Mouse (Mus musculus): ENCODE data around the gene Napepld. TPM values are rescaled to one million over a fixed set of nuclear protein-coding genes. Genes with fewer than 3 reads are reported as not detected.
"Not testable (repeated sequence)": the region's sequence is repeated elsewhere in the genome, so short reads cannot be mapped to it uniquely, and the experiment has no call there.

Gene Napepld
- polyA plus RNA-seq, 1 experiment from 2014 or later, result 8.8 TPM

- WGBS, result 17% methylated on average over 10 of the region's 10 CpGs
- no peaks in the 10 kb centered on the region for H3K36me3 ChIP-seq (ENCODE audit: control insufficient read depth, insufficient read depth, low read length)
- no peak overlapping the region for H3K27ac ChIP-seq (ENCODE audit: low read depth, low read length)
- ATAC-seq (ENCODE audit: insufficient read depth, low FRiP score, low TSS enrichment), result no peak
- no peaks in the 10 kb centered on the region for H3K9me3 ChIP-seq (ENCODE audit: control insufficient read depth, low read length)
- H3K9ac ChIP-seq (ENCODE audit: low read length), result no peak overlapping the region; the same call in 1 of the 2 replicates
- H3K4me1 ChIP-seq (ENCODE audit: control insufficient read depth, insufficient read depth, low read length), result 0 out of 2 replicates have a peak, but pooled peaks cover 2% of the 10 kb centered on the region
- no peak for DNase-seq (ENCODE audit: low spot score)
- no peaks in the 10 kb centered on the region for H3K27me3 ChIP-seq (ENCODE audit: control insufficient read depth, insufficient read depth, low read length)
- peak overlapping the region; percentile 70 for H3K4me3 ChIP-seq (ENCODE audit: low read depth, low read length)
- peak overlapping the region; percentile 52 for H3K4me2 ChIP-seq (ENCODE audit: low read depth)
Measured at GRCm38 (mm10) chr5:21700272-21700821, 849 bp downstream of the Napepld start.

GRCm38 (mm10) chr5:21699555-21699954, 1.6 kb downstream of the Napepld start:
- not testable (repeated sequence) for DNase-seq (ENCODE audit: low spot score); H3K4me3 ChIP-seq (ENCODE audit: low read depth, low read length)
- 94% methylated on average over 3 of the region's 3 CpGs for WGBS

DNA sequence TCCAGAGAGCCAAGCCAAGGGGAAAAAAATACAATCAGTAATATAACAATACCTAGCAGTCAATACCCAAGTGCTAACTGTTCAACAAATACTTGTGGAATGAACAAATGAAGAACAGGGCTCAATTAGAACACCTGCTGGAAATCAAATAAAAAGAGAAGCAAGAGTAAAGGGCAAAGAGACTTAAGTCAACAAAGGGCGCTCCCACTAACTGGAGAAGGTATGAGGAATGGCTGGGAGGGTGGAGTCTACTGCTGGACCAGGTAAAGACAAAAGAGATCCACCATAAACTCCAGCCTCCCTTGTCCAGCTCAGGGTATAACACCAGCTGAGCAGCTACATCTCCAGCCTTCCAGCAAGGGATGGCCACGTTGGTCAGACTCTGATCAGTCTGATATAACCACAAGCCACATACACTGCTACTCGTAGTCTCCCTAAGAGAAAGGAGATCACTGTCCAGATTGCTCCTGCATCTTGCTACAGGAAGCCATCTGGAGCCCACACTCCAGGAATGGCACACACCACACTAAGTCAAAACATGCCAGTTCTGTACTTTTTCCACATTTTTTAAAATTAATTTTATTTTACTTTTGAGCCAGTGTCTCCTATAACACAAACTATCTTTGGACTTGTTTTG, 6.2 kb downstream of the Napepld start:
- Histone ChIP-seq H3K27ac (ENCODE audit: low read depth, low read length) (no peak overlapping the region), H3K9me3 (ENCODE audit: control insufficient read depth, low read length) (no peaks in the 10 kb centered on the region), H3K27me3 (ENCODE audit: control insufficient read depth, insufficient read depth, low read length) (no peaks in the 10 kb centered on the region), H3K9ac (ENCODE audit: low read length) (no peak overlapping the region), H3K36me3 (ENCODE audit: control insufficient read depth, insufficient read depth, low read length) (no peaks in the 10 kb centered on the region), H3K4me1 (ENCODE audit: control insufficient read depth, insufficient read depth, low read length) (0 out of 2 replicates have a peak, but pooled peaks cover 2% of the 10 kb centered on the region), H3K4me3 (ENCODE audit: low read depth, low read length) (no peak overlapping the region), H3K4me2 (ENCODE audit: low read depth) (no peak overlapping the region)
- no peak for ATAC-seq (ENCODE audit: insufficient read depth, low FRiP score, low TSS enrichment)
- no peak for DNase-seq (ENCODE audit: low spot score)
- 86% methylated on average over 3 of the region's 3 CpGs for WGBS

More at GRCm38 (mm10) chr5:21699555-21699954, 1.6 kb downstream of the Napepld start:
- not testable (repeated sequence) for ATAC-seq (ENCODE audit: insufficient read depth, low FRiP score, low TSS enrichment); H3K9me3 ChIP-seq (ENCODE audit: control insufficient read depth, low read length); H3K9ac ChIP-seq (ENCODE audit: low read length); H3K4me2 ChIP-seq (ENCODE audit: low read depth); H3K36me3 ChIP-seq (ENCODE audit: control insufficient read depth, insufficient read depth, low read length); H3K4me1 ChIP-seq (ENCODE audit: control insufficient read depth, insufficient read depth, low read length); H3K27ac ChIP-seq (ENCODE audit: low read depth, low read length); H3K27me3 ChIP-seq (ENCODE audit: control insufficient read depth, insufficient read depth, low read length)

DNA sequence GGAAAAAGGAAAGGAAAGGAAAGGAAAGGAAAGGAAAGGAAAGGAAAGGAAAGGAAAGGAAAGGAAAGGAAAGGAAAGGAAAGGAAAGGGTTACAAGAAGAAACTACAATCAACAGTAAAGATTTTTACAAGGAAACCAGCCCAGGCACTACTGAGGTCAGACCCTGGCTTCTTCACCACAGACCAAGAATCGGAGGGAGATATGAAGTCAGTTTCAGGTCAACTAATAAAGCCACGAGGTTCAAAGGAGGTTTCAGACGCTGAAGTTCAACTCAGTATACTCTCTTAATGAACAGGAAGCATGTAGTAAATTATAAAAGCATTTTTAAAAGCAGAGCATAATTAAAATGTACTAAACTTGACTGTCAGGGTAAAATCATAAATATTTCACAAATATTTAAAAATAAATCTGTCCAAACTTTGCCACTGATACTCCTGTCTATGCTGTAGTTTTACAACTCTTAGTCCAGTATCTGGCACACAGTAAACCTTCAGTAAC, 7.8 kb downstream of the Napepld start:
- H3K27ac ChIP-seq (ENCODE audit: low read depth, low read length), result no peak overlapping the region
- no peak overlapping the region for H3K9ac ChIP-seq (ENCODE audit: low read length)
- H3K4me2 ChIP-seq (ENCODE audit: low read depth), result no peak overlapping the region
- H3K9me3 ChIP-seq (ENCODE audit: control insufficient read depth, low read length), result no peaks in the 10 kb centered on the region
- 84% methylated on average over 3 of the region's 3 CpGs for WGBS
- no peak overlapping the region for H3K4me3 ChIP-seq (ENCODE audit: low read depth, low read length)
- H3K36me3 ChIP-seq (ENCODE audit: control insufficient read depth, insufficient read depth, low read length), result no peaks in the 10 kb centered on the region
- no peak for ATAC-seq (ENCODE audit: insufficient read depth, low FRiP score, low TSS enrichment)
- DNase-seq (ENCODE audit: low spot score), result no peak
- H3K27me3 ChIP-seq (ENCODE audit: control insufficient read depth, insufficient read depth, low read length), result no peaks in the 10 kb centered on the region
- H3K4me1 ChIP-seq (ENCODE audit: control insufficient read depth, insufficient read depth, low read length), result no peaks in the 10 kb centered on the region

- H3K4me2 ChIP-seq (ENCODE audit: low read depth), result no peak overlapping the region
- no peaks in the 10 kb centered on the region for H3K36me3 ChIP-seq (ENCODE audit: control insufficient read depth, insufficient read depth, low read length)
- no peak overlapping the region for H3K27ac ChIP-seq (ENCODE audit: low read depth, low read length)
- no peak overlapping the region for H3K9ac ChIP-seq (ENCODE audit: low read length)
- no peak for DNase-seq (ENCODE audit: low spot score)
- H3K27me3 ChIP-seq (ENCODE audit: control insufficient read depth, insufficient read depth, low read length), result no peaks in the 10 kb centered on the region
- no peak overlapping the region for H3K4me3 ChIP-seq (ENCODE audit: low read depth, low read length)
- no peak for ATAC-seq (ENCODE audit: insufficient read depth, low FRiP score, low TSS enrichment)
- H3K9me3 ChIP-seq (ENCODE audit: control insufficient read depth, low read length), result no peaks in the 10 kb centered on the region
- 91% methylated on average over 5 of the region's 5 CpGs for WGBS
- H3K4me1 ChIP-seq (ENCODE audit: control insufficient read depth, insufficient read depth, low read length), result no peaks in the 10 kb centered on the region
Measured at GRCm38 (mm10) chr5:21692230-21692629, 9.0 kb downstream of the Napepld start.

DNA sequence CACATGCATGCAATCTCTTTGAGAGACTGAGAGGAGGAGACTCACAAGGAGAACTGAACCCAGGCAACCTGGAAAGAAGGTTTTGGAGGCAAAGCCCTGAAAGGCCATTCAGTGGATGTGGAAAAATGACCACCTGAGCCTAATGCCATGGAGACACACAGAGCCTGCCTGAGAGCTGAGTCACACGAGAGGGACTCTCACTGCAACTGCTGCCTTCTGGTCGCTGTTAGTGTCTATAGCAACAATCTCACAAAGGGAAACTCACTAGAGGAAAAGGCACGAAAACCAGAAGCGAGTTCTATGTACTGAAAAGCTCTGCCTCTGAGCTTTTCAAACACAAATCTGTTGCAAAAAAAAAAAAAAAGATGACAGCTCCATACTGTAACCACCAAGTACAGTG, 14.2 kb downstream of the Napepld start:
- ATAC-seq (ENCODE audit: insufficient read depth, low FRiP score, low TSS enrichment) (no peak), DNase-seq (ENCODE audit: low spot score) (no peak)
- no peak overlapping the region for H3K4me3 ChIP-seq (ENCODE audit: low read depth, low read length)
- H3K4me1 ChIP-seq (ENCODE audit: control insufficient read depth, insufficient read depth, low read length), result no peaks in the 10 kb centered on the region
- H3K36me3 ChIP-seq (ENCODE audit: control insufficient read depth, insufficient read depth, low read length), result no peaks in the 10 kb centered on the region
- 79% methylated on average over 4 of the region's 4 CpGs for WGBS
- no peaks in the 10 kb centered on the region for H3K27me3 ChIP-seq (ENCODE audit: control insufficient read depth, insufficient read depth, low read length)
- no peak overlapping the region for H3K27ac ChIP-seq (ENCODE audit: low read depth, low read length)
- no peaks in the 10 kb centered on the region for H3K9me3 ChIP-seq (ENCODE audit: control insufficient read depth, low read length)
- no peak overlapping the region for H3K9ac ChIP-seq (ENCODE audit: low read length)
- no peak overlapping the region for H3K4me2 ChIP-seq (ENCODE audit: low read depth)

- Histone ChIP-seq H3K9ac (ENCODE audit: low read length) (no peak overlapping the region), H3K27ac (ENCODE audit: low read depth, low read length) (no peak overlapping the region), H3K9me3 (ENCODE audit: control insufficient read depth, low read length) (no peaks in the 10 kb centered on the region), H3K36me3 (ENCODE audit: control insufficient read depth, insufficient read depth, low read length) (no peaks in the 10 kb centered on the region), H3K4me1 (ENCODE audit: control insufficient read depth, insufficient read depth, low read length) (no peaks in the 10 kb centered on the region), H3K27me3 (ENCODE audit: control insufficient read depth, insufficient read depth, low read length) (no peaks in the 10 kb centered on the region), H3K4me2 (ENCODE audit: low read depth) (no peak overlapping the region), H3K4me3 (ENCODE audit: low read depth, low read length) (no peak overlapping the region)
- WGBS, result 69% methylated on average over 10 of the region's 10 CpGs
- no peak for DNase-seq (ENCODE audit: low spot score)
- no peak for ATAC-seq (ENCODE audit: insufficient read depth, low FRiP score, low TSS enrichment)
Measured at GRCm38 (mm10) chr5:21685001-21685400, 16.2 kb downstream of the Napepld start.

DNA sequence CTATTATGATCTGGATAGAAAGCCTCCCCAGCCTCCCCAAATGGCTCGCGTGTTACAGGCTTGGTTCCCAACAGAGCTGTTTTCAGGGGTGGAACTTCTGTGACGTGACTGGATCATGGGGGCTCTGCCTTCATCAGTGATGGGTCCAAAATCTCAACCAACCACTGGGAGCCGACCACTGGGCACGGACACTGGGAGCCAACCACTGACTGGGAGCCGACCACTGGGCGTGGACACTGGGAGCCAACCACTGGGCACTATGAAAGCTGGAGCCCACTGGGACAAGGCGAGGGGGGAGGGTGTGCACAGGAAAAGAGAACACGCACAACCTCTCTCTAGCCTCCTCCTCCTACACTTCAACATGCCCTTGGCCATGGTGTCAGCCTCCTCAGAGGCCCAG, 17.4 kb downstream of the Napepld start:
- Histone ChIP-seq H3K36me3 (ENCODE audit: control insufficient read depth, insufficient read depth, low read length) (no peaks in the 10 kb centered on the region), H3K27ac (ENCODE audit: low read depth, low read length) (no peak overlapping the region), H3K9me3 (ENCODE audit: control insufficient read depth, low read length) (no peaks in the 10 kb centered on the region), H3K4me3 (ENCODE audit: low read depth, low read length) (no peak overlapping the region), H3K4me2 (ENCODE audit: low read depth) (no peak overlapping the region), H3K27me3 (ENCODE audit: control insufficient read depth, insufficient read depth, low read length) (no peaks in the 10 kb centered on the region), H3K4me1 (ENCODE audit: control insufficient read depth, insufficient read depth, low read length) (no peaks in the 10 kb centered on the region), H3K9ac (ENCODE audit: low read length) (no peak overlapping the region)
- ATAC-seq (ENCODE audit: insufficient read depth, low FRiP score, low TSS enrichment) (no peak), DNase-seq (ENCODE audit: low spot score) (no peak)
- 94% methylated on average over 9 of the region's 9 CpGs for WGBS

- no peaks in the 10 kb centered on the region for H3K36me3 ChIP-seq (ENCODE audit: control insufficient read depth, insufficient read depth, low read length)
- H3K4me1 ChIP-seq (ENCODE audit: control insufficient read depth, insufficient read depth, low read length), result no peaks in the 10 kb centered on the region
- DNase-seq (ENCODE audit: low spot score) (no peak), ATAC-seq (ENCODE audit: insufficient read depth, low FRiP score, low TSS enrichment) (no peak)
- no peak overlapping the region for H3K4me2 ChIP-seq (ENCODE audit: low read depth)
- H3K4me3 ChIP-seq (ENCODE audit: low read depth, low read length), result no peak overlapping the region
- WGBS, result 89% methylated on average over 5 of the region's 5 CpGs
- no peaks in the 10 kb centered on the region for H3K27me3 ChIP-seq (ENCODE audit: control insufficient read depth, insufficient read depth, low read length)
- H3K9me3 ChIP-seq (ENCODE audit: control insufficient read depth, low read length), result no peaks in the 10 kb centered on the region
- H3K27ac ChIP-seq (ENCODE audit: low read depth, low read length), result no peak overlapping the region
- no peak overlapping the region for H3K9ac ChIP-seq (ENCODE audit: low read length)
Measured at GRCm38 (mm10) chr5:21680940-21681339, 20.3 kb downstream of the Napepld start.
